Mouse (Mus musculus) right cerebral cortex, postnatal 25 days (tissue): Measurements from ENCODE around the gene Heatr6.

ENCODE experiments used
- DNase-seq: peaks from one replicate; pipeline ENCODE4 v3.0.0; 2022

Heatr6 gene

DNA sequence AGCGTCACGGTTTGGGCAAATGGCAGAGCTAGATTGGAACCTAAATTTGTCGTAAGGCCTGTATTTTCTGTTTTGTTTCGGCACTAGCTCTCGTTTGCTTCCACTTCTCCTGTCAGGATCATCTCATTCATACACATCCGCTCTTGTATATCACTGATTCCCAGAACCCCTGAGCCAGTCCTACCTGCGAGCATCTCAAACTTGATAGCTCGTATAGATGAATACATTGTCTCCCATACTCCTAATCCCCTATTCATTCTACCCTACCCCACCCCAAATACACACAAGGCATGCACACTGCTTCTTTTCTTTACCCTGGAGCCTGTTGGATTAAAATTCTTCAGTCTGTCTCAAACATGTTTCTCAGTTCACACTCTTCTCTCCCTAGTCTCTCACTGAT lies 731 bp downstream of the Heatr6 start:
- DNase-seq, result no peak

DNA sequence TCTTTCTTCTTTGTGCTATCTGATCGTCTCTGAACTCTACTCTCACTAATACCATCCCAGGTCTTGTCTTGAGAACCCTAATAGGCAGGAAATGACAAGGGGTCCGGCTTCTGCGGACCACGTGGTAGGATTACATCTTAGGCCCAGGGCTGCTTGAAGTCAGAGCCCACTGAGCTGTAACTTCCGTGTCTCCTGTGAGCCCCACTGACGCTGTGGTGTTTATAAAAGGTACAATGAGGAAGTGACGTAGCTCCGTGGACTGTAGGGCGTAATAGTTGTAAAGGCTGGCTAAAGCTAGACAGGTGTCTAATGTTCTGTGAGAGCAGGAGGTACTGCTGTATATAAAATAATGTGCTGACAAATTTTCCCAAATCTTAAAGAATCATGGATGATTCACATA lies 13.8 kb downstream of the Heatr6 start:
- no peak for DNase-seq

DNA sequence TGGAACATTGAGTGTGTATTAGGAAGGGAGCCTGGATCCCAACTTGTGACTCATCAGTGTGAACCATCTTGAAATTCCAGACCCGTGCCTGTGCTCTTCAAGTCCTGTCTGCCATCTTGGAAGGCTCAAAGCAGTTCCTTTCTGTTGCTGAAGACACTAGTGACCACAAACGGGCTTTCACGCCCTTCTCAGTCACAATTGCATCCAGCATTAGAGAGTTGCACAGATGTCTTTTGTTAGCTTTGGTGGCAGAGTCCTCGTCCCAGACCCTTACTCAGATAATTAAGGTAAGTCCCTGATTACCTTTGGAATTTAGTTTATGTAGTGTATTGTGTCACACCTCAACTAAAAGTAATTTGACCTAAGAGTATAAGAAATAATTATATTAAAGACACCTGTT lies 15.5 kb downstream of the Heatr6 start:
- no peak for DNase-seq

DNA sequence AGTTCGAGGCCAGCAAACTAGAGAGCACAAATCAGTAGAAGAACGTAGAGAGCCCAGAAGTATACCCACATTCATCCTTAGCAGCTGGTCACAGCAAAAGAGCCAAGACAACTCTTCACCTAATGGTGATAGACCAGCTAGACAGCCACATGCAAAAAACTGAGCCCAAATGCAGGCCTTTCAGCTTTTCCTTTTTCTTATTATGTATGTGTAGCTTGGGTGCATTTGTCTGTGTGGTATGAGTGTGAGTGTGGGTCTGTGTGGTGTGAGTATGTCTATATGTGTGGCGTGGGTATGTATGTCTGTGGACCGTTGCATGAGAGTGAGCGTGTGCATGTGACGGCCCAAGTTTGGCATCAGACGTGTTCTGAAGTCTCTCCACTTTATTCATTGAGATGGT lies 17.5 kb downstream of the Heatr6 start:
- DNase-seq, result no peak

GRCm38 (mm10) chr11:83772341-83772740 lies 18.8 kb downstream of the Heatr6 start:
- no peak for DNase-seq

- no peak for DNase-seq
Observed at GRCm38 (mm10) chr11:83773691-83774090, 20.2 kb downstream of the Heatr6 start.

- no peak for DNase-seq
Observed at GRCm38 (mm10) chr11:83774324-83774723, 20.8 kb downstream of the Heatr6 start.

- no peak for DNase-seq
Observed at GRCm38 (mm10) chr11:83776798-83777197, 23.3 kb downstream of the Heatr6 start.

DNA sequence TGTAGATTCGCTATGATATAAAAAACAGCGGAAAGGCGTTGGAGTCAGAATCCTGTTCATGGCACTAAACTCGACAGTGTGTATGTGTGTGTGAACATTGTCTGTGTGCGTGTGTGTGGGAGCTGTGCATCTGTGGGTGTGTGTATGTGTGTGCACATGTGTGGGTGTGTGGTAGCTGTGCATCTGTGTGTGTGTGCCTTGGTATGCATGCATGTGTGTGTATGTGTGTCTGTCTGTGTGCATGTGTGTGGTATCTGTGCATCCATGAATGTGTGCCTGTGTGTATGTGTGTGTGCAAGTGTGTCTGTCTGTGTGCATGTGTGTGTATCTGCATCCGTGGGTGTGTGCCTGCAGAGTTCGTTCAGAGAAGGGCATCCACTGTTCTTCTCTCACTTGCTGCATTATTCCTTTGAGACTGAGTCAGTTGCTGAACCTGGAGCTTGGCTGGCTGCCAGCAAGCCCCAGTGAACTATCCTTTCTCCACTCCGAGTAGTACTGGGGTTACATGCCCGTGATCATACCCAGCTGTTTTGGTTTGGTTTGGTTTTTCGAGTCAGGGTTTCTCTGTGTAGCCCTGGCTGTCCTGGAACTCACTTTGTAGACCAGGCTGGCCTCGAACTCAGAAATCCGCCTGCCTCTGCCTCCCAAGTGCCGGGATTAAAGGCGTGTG lies 30.6 kb downstream of the Heatr6 start:
- DNase-seq, result no peak

- no peak for DNase-seq
Observed at GRCm38 (mm10) chr11:83784661-83785060, 31.2 kb downstream of the Heatr6 start.

DNA sequence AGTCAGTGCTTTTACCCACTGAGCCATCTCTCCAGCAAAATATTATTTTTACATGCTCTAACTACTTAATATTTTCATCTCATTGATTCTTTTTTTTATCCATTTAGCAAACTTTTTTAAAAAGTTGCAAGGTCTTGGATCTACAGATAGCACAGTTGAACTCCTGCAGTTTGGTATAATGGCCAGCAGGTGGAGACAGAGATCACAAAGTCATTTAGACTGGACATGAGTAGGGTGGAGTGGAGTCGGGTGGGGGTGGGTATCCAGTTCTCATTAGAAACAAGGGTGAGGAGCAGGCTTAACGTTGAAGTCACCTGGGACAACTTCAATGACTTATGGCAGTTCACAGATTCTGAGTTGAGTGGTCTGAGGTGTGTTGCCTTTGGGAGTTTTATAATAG lies 31.9 kb downstream of the Heatr6 start:
- DNase-seq, result no peak

GRCm38 (mm10) chr11:83786835-83787234 lies 33.3 kb downstream of the Heatr6 start:
- DNase-seq, result no peak

DNA sequence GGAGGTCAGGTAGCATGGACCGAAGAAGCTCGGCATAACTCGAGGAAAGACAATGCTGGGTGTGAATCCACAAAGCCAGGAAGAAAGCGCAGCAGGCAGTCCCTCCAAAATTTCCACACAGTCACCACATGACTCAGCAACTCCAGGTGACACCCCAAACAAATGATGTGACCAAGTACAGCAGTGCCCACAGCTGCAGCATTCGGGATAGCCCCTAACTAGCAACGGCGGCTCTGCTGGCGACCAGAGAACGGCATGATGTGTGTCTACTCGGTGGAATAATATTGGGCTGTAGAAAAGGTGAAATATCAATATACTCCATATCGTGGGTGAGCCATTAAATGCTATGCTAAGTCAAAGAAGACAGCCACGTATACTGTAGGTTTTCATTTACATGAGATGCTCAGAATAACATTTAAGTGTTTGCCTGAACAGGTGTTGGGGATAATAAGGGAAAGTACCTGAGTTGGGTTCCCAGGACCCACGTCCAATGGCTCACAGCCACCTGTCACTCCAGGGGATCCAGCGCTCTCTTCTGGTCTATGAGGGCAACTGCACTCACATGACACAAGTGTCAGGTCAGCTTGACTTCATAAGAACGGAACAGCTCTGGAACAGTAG lies 34.0 kb downstream of the Heatr6 start:
- no peak for DNase-seq

DNA sequence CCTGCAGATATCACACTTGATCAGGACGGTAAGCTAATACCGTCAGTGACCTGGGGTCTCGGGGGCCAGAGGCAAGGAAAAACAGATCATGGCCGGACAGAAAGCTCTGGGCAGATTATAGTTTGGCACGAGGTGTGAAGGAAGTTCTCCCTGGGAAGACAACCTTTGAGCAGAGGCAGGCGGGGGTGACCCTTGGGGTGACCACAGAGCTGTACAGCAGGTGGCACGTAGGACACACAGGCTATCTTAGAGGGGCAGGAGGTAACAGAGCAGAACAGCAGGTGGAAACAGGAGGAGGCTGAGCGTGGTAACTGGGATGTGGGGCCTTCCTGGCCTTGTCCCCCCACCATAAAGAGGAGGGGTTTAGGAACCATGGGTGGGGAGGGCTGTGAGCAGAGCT lies 34.8 kb downstream of the Heatr6 start:
- no peak for DNase-seq

- DNase-seq, result no peak
Observed at GRCm38 (mm10) chr11:83789259-83789658, 35.8 kb downstream of the Heatr6 start.

- DNase-seq, result no peak
Observed at GRCm38 (mm10) chr11:83791133-83791532, 37.6 kb downstream of the Heatr6 start.

DNA sequence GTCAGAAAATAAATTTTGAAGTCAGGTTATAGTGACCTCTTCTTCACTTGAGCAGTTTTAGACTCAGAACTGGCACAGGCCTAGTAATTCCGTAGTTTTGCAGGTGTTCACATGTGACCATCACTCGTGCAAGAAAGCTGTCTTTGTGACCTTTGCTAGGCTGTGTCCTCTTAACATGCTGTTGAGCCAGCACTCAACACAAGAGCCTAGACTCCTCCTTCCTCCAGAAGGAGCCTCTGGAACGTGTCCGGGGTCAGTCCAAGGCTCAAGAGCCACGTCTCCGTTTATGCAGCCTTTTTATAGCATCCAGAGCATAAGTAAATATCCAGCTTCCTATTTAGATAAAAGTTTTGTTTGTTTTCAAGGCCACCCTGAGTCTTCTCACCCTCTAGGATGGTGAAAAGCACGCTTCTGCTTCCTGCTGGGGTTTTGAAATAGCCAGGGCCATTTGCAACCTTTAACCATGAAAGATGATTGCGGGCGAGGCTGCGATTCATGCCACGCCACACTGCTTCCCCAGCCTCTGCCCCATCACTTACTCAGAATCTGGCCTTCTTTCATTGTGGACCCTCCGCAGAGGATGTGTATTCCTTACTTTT lies 38.9 kb downstream of the Heatr6 start:
- DNase-seq, result no peak

- no peak for DNase-seq
Observed at GRCm38 (mm10) chr11:83793264-83793663, 39.8 kb downstream of the Heatr6 start.

DNA sequence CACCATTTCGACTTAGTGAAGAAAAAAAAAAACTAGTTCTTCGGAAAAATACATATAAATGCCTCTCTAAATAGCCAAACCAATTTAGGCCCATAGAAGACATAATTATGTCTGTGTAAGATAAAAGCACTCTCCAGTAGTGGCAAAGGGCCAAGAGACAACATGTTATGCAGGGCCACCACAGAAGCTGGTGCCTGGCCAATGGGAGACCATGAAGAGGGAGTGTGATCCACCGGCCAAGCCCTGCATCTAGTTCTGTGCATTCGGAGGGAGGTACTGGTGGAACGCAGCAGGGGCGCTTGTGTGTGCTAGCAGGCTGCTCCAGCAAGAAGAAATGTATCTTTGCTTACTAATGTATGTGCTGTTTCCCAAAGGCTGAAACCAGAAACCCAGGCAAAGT lies 42.6 kb downstream of the Heatr6 start:
- no peak for DNase-seq

GRCm38 (mm10) chr11:83796980-83797608 lies 43.6 kb downstream of the Heatr6 start:
- DNase-seq, result no peak

- DNase-seq, result no peak
Observed at GRCm38 (mm10) chr11:83799871-83800430, 46.5 kb downstream of the Heatr6 start.

DNA sequence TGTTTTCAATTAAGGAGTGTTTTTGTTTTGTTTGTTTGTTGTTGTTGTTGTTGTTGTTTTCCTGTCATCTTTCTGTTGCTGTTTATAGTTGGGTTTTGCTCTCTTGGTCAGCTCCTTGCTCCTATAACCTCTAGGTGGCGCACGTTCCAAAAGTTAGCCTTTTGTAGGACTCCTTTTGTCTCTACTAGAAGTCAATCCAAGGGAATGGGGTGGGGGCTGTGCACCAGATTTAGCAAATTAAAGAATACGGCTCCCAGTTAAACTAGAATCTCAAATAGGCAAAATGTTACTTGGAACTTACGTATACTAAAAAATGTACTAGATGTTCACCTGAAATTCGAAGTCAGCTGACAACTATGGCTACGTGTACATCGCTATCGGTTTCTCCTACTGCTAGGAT lies 48.7 kb downstream of the Heatr6 start:
- no peak for DNase-seq

- DNase-seq, result no peak
Observed at GRCm38 (mm10) chr11:83802581-83802980, 49.1 kb downstream of the Heatr6 start.

DNA sequence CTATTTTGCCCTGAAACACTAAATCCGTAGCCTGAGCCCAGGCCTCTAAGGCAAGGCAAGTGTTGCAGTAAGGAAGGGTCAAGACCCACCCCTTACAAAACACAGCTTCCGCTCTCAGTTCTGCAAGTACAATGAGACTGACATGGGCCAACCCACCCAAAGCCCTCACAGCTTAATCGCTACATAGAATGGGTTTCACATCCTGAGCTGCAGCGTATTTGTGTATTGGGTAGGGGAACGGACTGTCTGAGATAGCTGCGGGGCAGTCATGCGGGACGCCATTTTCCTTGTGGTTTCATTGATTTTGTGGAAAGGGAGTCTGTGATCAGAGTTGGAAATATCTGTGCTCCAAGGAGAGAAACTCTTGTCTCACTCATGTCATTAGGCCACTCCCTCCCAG lies 56.9 kb downstream of the Heatr6 start:
- no peak for DNase-seq
